Mouse (Mus musculus) adrenal gland, adult 18-20 months (tissue): ENCODE data around the gene Ntrk3. TPM values are rescaled to one million over a fixed set of nuclear protein-coding genes. Genes with fewer than 3 reads are reported as not detected.

Source experiments
- total RNA-seq, 2 experiments: library from RNA; stranded (reverse); gene quantifications; 1 replicate in 1 of 2; 2 replicates in 1 of 2; pipeline ENCODE4 v1.2.3; 2021

Ntrk3 gene
- total RNA-seq, 2 experiments from 2014 or later, result 27.1 to 57.3 TPM

Other genes starting within 250 kb of the Ntrk3 start
- 10 to 100 TPM; 91.8 to 92.9 TPM for gene Mrps11, start 45.1 kb upstream of the Ntrk3 start, total RNA-seq
- 10 to 100 TPM; 40.1 to 40.9 TPM for gene Mrpl46, start 45.5 kb upstream of the Ntrk3 start, total RNA-seq
- 10 to 100 TPM; 10.5 to 11.8 TPM for gene Det1, start 109.3 kb upstream of the Ntrk3 start, total RNA-seq
- 10 to 100 TPM; 45.7 to 52.2 TPM for gene Aen, start 157.8 kb upstream of the Ntrk3 start, total RNA-seq
- 10 to 100 TPM in 1 of 2 experiments, 1 to 10 TPM in 1; 5.4 to 12.2 TPM for gene Isg20, start 175.4 kb upstream of the Ntrk3 start, total RNA-seq